Mouse (Mus musculus) layer of hippocampus, postnatal 36 days (tissue): ENCODE measurements at regions not wholly inside any gene's neighbourhood (a gene's known extent, or its start where the extent isn't known, plus 50 kb on each side); places are given as distances from the start of the nearest gene placed in this dataset.

ENCODE experiments used
- DNase-seq, 2 experiments: peaks; one replicate each; pipeline ENCODE4 v3.0.0; 2022

GRCm38 (mm10) chr7:39867451-39867850, 349.9 kb downstream of the Zfp619 start:
- no peak for DNase-seq

- no peak for DNase-seq
Measured at GRCm38 (mm10) chr7:39882113-39882512, 364.5 kb downstream of the Zfp619 start.

GRCm38 (mm10) chr7:39894208-39894896, 376.8 kb downstream of the Zfp619 start:
- no peak for DNase-seq

- DNase-seq, result no peak
Measured at GRCm38 (mm10) chr7:39896918-39897317, 379.4 kb downstream of the Zfp619 start.

- DNase-seq, result no peak
Measured at GRCm38 (mm10) chr7:39898268-39898667, 380.7 kb downstream of the Zfp619 start.

- no peak for DNase-seq
Measured at GRCm38 (mm10) chr7:39933946-39934345, 416.4 kb downstream of the Zfp619 start.

- no peak for DNase-seq
Measured at GRCm38 (mm10) chr7:39937262-39937661, 419.7 kb downstream of the Zfp619 start.

GRCm38 (mm10) chr7:39942262-39942900, 424.8 kb downstream of the Zfp619 start:
- DNase-seq, result no peak

- peak in 1 of 2 experiments; percentile 7 for DNase-seq
Measured at GRCm38 (mm10) chr7:39954110-39954509, 436.5 kb downstream of the Zfp619 start.

- no peak for DNase-seq
Measured at GRCm38 (mm10) chr7:39954931-39955330, 437.4 kb downstream of the Zfp619 start.

GRCm38 (mm10) chr7:39978121-39978520, 460.6 kb downstream of the Zfp619 start:
- no peak for DNase-seq

GRCm38 (mm10) chr7:39981647-39982046, 464.1 kb downstream of the Zfp619 start:
- DNase-seq, result no peak
